Mouse (Mus musculus): ENCODE measurements around the gene Tomm34.

DNA sequence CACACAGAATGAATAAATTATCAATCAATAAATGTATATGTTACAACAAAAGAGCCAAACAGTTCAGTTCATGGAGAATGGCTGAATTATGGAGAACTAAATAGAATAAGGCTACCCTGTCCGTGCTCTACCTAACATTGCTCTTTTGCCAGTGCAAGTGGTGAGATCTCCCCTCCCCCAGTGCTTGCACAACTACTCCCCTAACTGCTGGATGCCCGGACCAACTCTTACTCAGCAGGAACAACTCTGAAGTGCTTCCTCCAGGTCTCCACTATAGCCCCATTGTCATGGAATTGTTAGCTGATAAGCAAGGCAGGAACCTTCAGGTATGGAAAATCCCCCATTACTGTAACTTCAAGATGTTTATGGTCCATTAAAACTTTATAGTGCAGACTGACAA is 48.9 kb downstream of the Tomm34 start:
- TF ChIP-seq CTCF (conservative IDR thresholded peaks at IDR 0.05; ENCODE audit: low read length) (no peak), NANOG (IDR thresholded peaks at IDR 0.05; ENCODE audit: borderline replicate concordance, low read length) (no peak)

All from E14TG2a.4 (cell line).